Mouse (Mus musculus) T-cell, adult 2 months (primary cell): ENCODE data around the gene Letm1.

Experiments used
- DNase-seq: peaks from one replicate; pipeline ENCODE4 v3.0.0; 2022; ENCODE audit warnings: low spot score

Letm1 gene

GRCm38 (mm10) chr5:33782345-33782998, at the start of gene Letm1:
Gene Letm1 (minus strand): TSS chr5:33782817.
- peak; percentile 94 for DNase-seq

GRCm38 (mm10) chr5:33830832-33831231, 48.2 kb upstream of the Letm1 start:
- DNase-seq: peak; percentile 25

GRCm38 (mm10) chr5:33829958-33830357, 47.3 kb upstream of the Letm1 start:
- no peak for DNase-seq

- no peak for DNase-seq
Observed at GRCm38 (mm10) chr5:33828107-33828506, 45.5 kb upstream of the Letm1 start.

GRCm38 (mm10) chr5:33826001-33826400, 43.4 kb upstream of the Letm1 start:
- no peak for DNase-seq

- DNase-seq: no peak
Observed at GRCm38 (mm10) chr5:33822456-33822855, 39.8 kb upstream of the Letm1 start.

GRCm38 (mm10) chr5:33821901-33822427, 39.3 kb upstream of the Letm1 start:
- no peak for DNase-seq

GRCm38 (mm10) chr5:33820733-33821621, 38.4 kb upstream of the Letm1 start:
- DNase-seq: peak; percentile 20

- peak; percentile 81 for DNase-seq
Observed at GRCm38 (mm10) chr5:33819876-33820732, 37.5 kb upstream of the Letm1 start, which contains the start of gene Nsd2. Gene Nsd2 (plus strand): TSS chr5:33820725.

- no peak for DNase-seq
Observed at GRCm38 (mm10) chr5:33819141-33819875, 36.7 kb upstream of the Letm1 start.

GRCm38 (mm10) chr5:33818104-33818503, 35.5 kb upstream of the Letm1 start:
- no peak for DNase-seq

- no peak for DNase-seq
Observed at GRCm38 (mm10) chr5:33816008-33816725, 33.5 kb upstream of the Letm1 start.

GRCm38 (mm10) chr5:33811519-33811918, 28.9 kb upstream of the Letm1 start:
- no peak for DNase-seq

GRCm38 (mm10) chr5:33803337-33803736, 20.7 kb upstream of the Letm1 start:
- no peak for DNase-seq

GRCm38 (mm10) chr5:33791912-33792643, 9.5 kb upstream of the Letm1 start:
- no peak for DNase-seq

GRCm38 (mm10) chr5:33782999-33783390, 378 bp upstream of the Letm1 start:
- no peak for DNase-seq

GRCm38 (mm10) chr5:33781964-33782344, 663 bp downstream of the Letm1 start:
- DNase-seq: no peak

GRCm38 (mm10) chr5:33777195-33777594, 5.4 kb downstream of the Letm1 start:
- DNase-seq: no peak

- DNase-seq: no peak
Observed at GRCm38 (mm10) chr5:33743481-33743880, 39.1 kb downstream of the Letm1 start.

GRCm38 (mm10) chr5:33740548-33740947, 42.1 kb downstream of the Letm1 start:
- DNase-seq: no peak
